Mouse (Mus musculus) gonadal fat pad, adult 2 months (tissue): ENCODE results near the gene Car5a. TPM values are rescaled to one million over a fixed set of nuclear protein-coding genes. Genes with fewer than 3 reads are reported as not detected.

Experiments used
- DNase-seq: peaks from one replicate; pipeline ENCODE4 v3.0.0-alpha.2; 2012; ENCODE audit warnings: low read depth
- polyA plus RNA-seq: library from polyadenylated mRNA; depleted of rRNA; stranded (reverse); fragments of >200 nt; gene quantifications from 2 replicates; pipeline ENCODE4 v1.2.3, GENCODE M21; 2012; rRNA removed

Car5a gene
- polyA plus RNA-seq = 0.09 TPM in 1 of 2 replicates, not detected in the other

- DNase-seq = no peak
Measured at GRCm38 (mm10) chr8:121944831-121945230, at the start of gene Car5a. Gene Car5a, minus strand, starts transcription at chr8:121944904.

DNA sequence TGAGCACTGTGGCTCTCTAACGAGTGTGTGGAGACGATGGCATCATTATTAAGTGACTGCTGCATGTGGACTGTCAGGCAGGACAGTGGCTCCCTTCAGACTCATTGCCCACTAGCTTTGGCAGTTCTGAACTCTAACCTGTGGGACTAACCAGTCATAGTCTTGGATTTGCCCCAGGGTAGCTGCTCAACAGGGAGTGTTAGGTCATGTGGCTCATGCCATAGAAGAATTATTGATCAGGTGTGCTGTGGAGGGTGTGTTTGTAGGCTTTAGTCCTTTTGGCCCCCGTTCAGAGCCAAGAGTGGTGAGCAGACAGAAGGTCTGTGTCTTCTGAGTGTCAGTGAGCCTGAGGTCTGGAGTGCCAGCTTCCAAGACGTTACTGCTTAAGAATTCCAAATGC is 48.2 kb upstream of the Car5a start:
- no peak for DNase-seq

- DNase-seq = no peak
Measured at GRCm38 (mm10) chr8:121991611-121992010, 46.9 kb upstream of the Car5a start.

DNA sequence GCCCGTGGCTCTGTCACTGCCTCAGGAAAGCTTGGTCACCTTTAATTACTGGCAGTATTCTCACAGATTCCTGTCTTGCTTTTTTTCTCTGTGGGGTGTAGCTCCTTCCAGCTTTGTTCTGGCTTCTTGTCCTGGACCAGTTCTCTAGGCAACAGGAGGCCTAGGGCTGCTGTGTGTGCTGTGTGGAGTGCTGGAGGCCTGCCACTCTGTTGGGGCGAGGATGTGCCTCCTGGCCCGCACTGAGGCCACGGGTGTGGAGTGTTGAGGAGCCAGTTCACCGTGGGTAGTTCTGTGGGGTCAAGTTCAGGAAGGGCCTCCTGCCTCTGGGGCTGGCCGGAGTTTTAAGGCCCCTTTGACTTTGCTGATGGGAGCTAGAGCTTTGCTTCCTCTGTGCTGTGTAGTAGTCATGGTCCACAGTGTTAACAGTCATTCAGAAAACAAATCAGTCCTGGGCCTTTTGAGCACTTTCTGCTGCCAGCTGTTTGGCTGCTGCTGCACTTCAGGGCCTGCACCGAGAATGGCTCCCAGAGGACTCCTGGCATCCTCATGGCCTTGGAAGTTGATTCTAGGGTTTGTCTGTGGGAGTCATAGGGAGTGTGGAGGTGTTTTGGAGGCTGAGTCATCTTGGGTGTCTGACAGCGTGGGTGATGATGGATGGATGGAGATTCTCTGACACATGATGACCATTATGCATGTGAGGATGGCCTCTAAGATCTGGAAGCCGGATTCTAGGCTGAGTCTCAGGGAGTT is 46.0 kb upstream of the Car5a start:
- no peak for DNase-seq

DNA sequence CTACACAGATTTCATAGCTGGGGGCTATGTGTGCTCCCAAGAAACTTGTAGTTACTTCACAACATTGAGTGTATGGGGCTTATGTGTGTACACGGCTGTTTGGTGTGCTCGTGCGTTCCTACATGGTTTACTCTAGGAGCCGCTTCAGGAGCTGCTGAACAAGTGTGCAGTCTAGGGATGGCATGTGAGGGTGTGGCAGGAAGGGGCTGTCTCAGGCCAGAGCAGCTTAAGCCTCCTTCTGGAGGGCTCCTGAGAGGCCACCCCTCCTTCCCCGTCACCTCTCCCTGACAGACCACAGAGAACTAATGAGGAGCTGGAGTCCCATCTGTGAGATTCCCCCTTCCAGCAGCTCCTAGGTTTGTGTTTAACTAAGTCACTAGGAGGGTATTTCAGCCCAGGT is 43.2 kb upstream of the Car5a start:
- DNase-seq = no peak

GRCm38 (mm10) chr8:121985673-121986072 is 41.0 kb upstream of the Car5a start:
- DNase-seq = no peak

DNA sequence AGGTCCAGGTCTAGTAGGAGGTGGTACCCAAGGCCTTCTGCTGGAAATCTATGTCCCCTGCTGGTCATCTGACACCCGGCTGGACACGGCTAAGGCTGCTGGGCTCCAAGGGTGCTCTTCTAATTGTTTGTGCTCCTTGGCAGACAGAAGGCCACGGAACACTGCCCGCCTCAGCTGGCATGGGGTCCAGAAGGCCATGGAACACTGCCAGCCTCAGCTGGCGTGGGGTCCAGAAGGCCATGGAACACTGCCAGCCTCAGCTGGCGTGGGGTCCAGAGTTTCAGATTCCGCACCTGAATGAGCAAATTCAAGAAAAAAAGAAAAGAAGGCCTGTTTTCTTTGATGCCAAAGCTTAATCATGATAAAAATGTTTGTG is 36.8 kb upstream of the Car5a start:
- DNase-seq = no peak

- DNase-seq = no peak
Measured at GRCm38 (mm10) chr8:121980792-121981519, 36.3 kb upstream of the Car5a start.

- DNase-seq = no peak
Measured at GRCm38 (mm10) chr8:121978670-121979069, 34.0 kb upstream of the Car5a start.

- DNase-seq = no peak
Measured at GRCm38 (mm10) chr8:121977819-121978590, 33.3 kb upstream of the Car5a start.

DNA sequence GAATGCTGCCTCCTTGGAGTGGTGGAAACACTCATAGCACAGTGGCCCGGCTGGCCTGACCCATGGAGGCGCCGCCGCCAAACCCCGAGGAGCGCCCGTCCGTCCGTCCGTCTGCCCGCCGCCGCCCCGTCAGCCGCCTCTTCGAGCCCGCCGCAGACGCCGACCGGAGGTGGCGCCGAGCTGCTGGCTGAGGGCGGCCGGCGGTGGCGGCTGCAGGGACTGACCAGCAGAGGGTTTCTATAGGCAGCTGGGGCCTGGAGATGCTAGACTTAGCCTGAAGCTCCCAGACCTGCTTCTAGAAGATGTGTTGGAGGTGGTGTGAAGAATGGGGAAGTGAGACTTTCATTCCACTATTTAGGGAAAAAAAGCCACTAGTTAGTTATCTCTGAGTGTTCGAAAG is 29.2 kb upstream of the Car5a start:
- no peak for DNase-seq

DNA sequence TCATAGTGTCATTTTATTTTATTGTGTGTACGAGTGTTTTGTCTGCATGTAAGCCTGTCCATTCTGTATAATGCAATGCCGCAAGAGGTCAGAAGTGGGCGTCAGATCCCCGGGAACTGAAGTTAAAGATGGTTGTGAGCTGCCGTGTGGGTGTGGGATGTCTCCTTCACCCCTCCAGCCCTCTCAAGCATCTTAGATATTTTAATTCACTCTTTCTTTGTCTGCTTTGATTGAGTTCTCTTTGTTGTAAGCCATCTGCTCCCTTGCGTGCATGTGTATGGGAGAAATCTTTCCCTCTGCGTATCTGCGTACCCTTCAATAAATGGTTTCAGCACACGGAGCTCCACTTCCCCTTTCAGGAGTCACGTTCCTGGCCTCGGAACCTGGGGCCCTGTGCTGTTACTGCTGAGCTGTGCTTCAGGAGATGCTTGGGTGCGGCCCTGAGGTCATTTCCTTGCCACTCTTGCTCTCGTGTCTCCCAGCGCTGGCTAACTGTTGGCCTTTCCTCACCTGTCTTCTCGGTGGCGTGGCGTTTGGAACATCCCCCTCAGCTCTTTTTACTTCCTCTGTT is 26.9 kb upstream of the Car5a start:
- DNase-seq = no peak

- DNase-seq = no peak
Measured at GRCm38 (mm10) chr8:121970225-121970624, 25.5 kb upstream of the Car5a start.

GRCm38 (mm10) chr8:121968542-121968941 is 23.8 kb upstream of the Car5a start:
- DNase-seq = no peak

DNA sequence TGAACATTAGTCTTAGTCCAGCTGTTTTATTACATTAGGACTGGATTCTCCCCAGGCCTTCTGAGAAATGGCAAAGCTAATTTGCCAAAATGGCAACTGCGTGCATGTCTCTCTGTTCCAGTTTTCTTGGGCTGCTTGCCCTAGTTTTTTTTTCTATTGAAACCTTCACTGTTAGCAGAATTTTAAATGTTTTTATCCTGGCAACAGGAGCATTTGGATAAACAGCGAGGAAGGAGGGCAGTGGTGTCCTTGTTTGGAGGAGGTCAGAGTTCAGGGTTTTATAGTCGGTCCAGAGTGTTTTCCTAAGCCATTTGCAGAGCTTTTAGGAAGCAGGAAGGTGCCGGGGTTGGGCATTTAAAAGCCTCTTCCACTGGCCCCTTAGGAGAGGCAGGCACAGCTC is 23.3 kb upstream of the Car5a start:
- DNase-seq = no peak

GRCm38 (mm10) chr8:121966714-121967448 is 22.2 kb upstream of the Car5a start:
- no peak for DNase-seq

- DNase-seq = no peak
Measured at GRCm38 (mm10) chr8:121966110-121966509, 21.4 kb upstream of the Car5a start.

DNA sequence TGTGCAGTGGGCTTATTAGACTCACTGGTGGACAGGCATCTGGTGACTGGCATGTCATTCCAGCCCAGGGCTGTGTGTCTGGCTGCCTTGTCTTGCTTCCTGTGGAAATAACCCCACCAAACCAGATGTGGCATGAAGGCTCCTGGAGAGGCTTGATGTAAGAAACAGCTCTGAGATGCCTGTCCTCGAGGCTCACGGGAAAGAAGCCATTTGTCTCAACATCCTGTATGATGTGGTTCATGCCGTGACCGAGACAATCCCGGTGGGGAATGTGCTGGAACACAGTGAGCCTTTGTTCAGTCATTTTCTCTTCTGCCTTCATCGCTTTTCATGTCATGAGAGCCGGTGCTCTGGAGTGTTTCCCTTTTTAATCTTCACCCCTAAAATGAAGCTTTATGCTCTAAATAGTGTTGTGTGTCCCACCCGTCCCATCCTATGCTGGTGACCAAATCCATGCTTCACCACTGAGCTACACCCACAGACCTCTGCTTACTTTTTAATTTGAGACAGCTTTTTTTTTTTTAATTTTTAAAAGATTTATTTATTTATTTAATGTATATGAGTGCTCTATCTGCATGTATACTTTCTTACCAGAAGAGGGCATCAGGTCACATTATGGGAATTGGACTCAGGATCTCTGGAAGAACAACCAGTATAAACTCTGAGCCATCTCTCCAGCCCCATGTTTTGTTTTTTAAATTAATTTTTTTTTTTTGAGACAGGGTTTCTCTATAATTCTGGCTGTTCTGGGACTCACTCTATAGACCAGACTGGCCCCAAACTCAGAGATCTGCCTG is 20.2 kb upstream of the Car5a start:
- DNase-seq = no peak

GRCm38 (mm10) chr8:121962892-121963291 is 18.2 kb upstream of the Car5a start:
- DNase-seq = no peak

GRCm38 (mm10) chr8:121958395-121958794 is 13.7 kb upstream of the Car5a start:
- DNase-seq = no peak
